Mouse (Mus musculus) thymus, postnatal 14 days (tissue): ENCODE data around the gene Bckdha.

Experiments
- DNase-seq: peaks from one replicate; pipeline ENCODE4 v3.0.0; 2021

The Bckdha gene

DNA sequence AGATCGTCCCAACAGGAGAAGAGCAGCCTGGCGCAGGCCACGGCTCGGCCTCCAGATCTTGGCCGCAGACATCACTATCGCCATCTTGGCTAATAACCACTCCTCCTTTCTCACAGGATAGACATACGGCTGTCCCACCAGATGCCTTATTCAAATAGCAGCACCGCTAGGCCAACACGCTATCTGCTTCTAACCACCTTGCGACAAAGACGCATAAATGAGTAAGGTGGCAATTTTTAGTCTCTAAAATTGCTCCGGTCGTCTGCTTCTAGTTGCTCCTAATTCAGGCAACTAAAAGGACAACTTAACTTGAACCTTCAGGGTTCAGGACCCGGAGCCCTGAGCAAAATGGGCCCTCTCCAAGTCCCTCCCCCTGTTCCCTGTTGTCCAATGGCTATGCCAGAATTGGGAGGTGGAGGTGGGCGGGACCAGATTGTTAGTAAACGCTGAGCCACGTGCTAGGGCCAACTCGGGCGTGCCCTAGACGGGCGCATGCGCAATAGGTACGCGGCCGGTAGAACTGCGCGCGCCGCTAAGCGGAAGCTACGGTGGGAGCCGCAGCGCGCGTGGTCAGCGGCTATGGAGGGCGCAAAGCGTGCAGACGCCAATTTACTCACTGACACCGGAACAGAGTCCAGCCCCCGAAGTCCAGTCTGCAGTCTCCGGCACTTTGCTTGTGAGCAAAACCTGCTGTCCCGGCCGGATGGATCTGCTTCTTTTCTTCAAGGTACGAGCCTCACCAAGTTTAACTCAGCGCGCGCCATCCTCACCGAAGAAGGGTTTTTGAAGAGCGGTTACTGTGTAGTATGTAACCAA is at the start of gene Bckdha, which contains the start of gene Exosc5:
Gene Bckdha (minus strand): TSS at position 325 of the 816 bp plus-strand sequence.
Gene Exosc5 (plus strand): TSS at position 508 of the 816 bp plus-strand sequence.
- peak; percentile 99 for DNase-seq

DNA sequence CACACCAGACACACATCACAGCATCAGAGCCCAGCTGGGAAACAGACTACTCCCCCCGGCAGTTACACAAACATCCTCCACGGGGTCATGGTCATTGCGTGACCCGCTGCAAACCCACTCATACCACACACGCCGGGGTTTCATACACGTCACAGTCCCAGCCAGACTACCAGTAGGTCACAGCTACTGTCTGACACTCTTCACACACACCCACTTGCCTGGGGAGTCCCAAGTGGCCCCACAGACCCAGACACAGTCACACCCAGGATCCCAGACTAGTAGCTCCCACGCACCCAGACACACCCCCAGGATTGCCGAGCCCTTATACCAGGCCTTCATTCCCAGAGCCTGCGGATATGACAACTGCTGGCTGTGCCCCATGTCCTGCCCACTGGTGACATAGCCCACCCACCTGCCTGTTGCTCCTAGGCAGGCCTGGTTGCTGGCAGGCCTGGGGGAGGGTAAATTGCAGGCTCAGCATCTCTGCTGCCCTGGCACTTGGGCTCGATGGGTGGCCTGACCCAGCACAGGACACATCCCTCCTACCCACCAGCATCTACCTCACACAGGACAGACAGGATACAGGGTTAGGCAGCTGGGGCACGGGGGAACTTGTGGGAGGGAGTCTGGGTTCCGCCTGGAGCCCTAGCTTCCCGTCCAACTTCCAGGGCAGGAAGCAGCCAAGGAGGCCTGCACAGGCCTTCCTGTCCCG is 49.0 kb upstream of the Bckdha start:
- DNase-seq = no peak

DNA sequence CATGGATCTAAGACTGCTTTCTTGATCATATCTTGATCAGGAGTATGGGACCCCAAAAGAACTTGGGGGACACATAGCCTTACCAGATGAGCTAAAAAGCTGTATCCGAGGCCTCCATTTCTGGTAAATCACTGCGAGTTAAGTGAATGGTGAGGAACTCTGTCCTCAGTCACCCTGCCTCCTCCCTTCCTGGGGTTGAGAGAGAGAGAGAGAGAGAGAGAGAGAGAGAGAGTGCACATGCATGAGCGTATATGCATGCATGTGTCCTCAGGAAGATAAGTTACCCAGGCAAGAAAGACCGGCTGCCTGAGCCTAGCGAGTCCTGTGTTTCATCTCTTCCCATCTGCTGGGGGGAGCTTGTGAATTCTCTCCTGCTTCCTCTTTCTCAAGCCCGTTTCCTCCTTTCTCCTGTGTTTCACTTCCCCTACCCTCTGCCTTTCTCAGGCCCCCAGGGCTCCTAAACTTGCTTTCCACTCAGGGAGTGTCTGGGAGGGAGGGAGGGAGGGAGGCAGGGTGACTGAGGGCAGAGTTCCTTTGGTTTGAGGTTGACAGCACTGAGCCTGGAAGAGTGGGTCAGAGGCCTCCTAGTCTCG is 47.9 kb upstream of the Bckdha start:
- DNase-seq = no peak

DNA sequence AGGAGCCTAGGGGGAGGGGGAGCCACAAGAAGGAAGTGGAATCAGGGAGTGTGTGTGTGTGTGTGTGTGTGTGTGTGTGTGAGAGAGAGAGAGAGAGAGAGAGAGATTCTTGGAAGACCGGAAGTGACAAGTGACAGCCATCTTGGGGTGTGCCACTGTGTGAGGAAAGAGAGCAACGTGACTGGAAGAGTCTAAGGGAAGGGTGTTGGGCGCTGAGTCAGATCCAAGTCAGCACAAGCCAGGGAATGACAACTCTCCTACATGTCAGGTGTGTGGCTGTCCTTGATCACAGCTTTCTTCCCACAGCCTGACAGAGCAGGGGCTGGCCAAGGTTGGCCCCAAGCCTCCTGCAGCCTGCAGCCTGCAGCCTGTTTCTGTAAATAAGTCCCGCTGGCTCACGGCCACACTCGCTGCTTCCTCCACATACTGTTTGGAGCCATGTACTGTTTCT is 47.0 kb upstream of the Bckdha start:
- DNase-seq = no peak

DNA sequence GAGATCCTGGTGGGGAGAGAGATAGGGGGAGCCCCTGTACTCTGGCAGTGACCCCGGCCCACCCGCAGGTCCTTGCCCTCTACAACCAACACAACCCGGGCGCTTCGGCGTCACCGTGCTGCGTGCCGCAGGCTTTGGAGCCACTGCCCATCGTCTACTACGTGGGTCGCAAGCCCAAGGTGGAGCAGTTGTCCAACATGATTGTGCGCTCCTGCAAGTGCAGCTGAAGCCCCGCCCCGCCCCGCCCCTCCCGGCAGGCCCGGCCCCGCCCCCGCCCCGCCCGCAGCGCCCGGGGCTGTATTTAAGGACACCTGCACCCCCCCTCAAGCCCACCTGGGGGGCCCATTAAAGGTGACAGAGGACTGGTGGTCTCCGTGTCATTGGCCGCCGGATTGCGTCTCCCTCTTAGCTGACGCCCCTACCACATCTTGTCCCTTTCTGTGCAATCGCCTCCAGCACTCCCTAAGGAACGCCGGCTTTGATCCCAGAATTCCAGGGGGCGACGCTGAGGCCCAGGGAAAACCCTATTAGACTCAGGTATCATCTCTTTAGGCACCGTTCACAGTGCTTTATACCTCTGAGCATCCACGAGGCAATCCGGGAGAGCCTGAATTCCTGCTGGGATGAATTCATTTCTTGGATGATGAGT is 46.1 kb upstream of the Bckdha start:
- no peak for DNase-seq

DNA sequence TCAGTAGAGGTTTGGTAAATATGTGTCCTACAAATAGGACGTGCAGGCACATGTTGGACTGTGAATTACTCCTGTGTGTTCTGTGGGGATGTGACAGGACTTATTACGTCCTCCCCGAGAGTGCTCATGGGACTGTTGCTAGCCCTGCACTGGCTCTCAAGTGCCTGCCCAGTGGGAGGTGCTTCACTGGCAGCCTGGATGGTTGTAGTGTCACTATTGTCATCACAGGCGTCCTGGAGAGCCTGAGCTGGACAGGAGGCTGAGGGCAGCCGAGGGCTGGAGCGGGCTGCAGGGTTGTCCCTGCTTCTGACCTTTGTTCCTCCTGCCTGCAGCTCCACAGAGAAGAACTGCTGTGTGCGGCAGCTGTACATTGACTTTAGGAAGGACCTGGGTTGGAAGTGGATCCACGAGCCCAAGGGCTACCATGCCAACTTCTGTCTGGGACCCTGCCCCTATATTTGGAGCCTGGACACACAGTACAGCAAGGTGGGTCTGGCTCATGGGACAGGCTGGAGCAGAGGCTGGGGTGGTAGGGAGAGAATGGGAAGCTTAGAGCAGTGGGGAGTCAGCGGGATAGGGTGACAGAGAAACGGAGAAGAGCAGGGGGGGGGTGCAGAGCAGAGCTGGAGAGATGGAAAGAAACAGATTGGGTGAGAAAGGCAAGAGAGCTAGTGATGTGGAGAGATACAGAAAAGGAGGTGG is 45.2 kb upstream of the Bckdha start:
- no peak for DNase-seq

DNA sequence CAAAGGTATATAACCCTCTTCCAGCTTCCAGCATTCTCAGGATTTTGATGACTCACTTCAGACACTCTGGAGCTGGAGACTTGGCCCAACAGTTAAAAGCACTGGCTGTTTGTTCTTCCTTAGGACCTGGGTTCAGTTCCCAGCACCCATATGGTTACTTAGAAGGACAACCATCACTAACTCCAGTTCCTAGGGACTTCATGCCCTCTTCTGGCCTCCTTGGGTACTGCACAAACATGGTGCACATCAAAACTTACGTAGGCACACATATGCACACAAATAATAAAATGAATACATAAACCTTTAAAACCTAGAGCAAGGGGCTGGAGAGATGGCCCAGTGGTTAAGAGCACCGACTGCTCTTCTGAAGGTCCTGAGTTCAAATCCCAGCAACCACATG is 43.6 kb upstream of the Bckdha start:
- DNase-seq = no peak

DNA sequence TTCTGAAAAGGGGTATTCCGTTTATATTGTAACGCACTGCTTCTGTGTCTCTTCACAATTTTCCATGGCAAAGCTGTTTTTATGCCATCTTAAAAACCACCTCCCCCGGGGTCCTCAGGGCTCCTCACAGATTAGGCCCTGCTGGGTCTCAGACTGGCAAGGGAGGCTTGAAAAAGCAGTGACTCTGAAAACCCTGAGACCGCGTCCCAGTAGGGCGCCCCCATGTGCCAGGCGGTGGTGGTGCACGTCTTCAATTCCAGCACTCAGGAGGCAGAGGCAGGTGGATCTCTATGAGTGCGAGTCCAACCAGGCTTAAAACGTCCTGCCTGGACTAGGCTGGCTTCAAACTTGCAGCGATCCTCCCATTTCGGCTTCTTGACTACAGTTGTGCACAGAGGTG is 42.0 kb upstream of the Bckdha start:
- no peak for DNase-seq

DNA sequence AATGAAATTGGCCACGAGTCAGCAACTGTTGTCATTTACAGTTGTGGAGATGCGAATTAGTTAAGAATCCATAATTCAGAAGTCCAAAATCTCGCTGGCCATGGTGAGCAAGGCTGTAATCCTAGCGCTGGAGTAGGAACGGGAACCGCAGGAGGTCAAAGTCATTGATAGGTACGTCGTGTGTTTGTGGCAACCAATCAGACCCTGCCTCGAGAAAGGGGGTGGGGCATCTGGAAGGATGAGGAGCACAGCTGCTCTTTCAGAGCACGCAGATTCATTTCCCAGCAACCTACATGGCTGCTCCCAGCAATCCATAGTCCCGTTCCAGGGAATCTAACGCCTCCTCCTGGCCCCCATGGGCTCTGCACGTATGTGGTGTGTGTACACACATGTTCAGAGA is 41.1 kb upstream of the Bckdha start:
- DNase-seq = no peak

DNA sequence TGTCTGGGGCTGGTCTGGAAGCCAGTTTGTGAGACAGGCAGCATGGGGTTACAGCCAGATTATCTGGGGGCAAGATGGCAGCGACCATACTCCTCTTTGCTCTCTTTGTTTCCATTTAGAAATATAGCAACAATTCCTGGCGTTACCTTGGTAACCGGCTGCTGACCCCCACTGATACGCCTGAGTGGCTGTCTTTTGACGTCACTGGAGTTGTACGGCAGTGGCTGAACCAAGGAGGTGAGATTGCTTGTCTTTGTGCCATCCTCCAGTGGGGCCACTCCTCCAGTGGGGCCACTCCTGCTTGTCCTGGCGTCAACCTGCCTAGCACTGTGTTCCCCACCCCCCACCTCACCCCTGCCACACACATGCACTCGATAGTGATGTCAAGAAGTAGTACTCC is 35.3 kb upstream of the Bckdha start:
- DNase-seq = no peak

DNA sequence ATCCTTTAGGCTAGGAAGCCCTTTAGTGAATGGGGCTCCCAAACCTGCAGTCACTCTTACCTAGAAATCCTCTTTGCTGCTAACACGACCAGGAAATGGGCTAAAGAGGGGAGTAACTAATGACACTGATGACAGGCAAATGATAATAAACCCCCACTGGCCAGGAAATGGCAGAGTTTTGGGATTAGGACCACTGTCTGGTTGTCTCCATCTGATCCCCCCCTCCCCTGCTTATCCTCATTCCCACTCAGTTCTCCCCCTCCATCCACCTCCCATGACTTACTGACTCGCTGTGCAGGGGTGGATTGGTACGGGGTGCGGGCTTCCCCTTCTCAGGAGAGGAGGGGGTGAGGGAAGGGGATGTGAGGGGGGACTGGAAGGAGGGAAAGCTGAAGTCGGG is 31.3 kb upstream of the Bckdha start:
- DNase-seq = no peak

DNA sequence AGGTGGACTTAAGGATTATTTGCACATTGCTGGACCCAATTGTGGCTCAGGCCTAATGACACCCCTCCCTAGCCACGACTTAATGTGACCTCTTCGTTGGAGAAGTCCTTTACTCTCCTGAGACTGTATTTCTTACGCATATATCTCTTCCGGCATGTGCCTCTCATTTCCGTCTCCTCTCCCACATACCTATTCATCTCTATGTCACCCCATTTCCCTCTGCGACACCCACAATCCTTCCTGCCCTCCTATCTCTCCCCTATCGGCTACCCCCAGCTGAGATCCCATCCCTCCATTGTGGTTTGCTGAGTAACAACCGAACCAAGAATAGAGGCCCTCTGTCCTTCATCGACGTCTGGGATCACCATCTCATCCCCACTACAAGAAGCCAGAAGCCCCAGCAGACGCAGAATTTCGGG is 30.8 kb upstream of the Bckdha start:
- DNase-seq = peak; percentile 48

DNA sequence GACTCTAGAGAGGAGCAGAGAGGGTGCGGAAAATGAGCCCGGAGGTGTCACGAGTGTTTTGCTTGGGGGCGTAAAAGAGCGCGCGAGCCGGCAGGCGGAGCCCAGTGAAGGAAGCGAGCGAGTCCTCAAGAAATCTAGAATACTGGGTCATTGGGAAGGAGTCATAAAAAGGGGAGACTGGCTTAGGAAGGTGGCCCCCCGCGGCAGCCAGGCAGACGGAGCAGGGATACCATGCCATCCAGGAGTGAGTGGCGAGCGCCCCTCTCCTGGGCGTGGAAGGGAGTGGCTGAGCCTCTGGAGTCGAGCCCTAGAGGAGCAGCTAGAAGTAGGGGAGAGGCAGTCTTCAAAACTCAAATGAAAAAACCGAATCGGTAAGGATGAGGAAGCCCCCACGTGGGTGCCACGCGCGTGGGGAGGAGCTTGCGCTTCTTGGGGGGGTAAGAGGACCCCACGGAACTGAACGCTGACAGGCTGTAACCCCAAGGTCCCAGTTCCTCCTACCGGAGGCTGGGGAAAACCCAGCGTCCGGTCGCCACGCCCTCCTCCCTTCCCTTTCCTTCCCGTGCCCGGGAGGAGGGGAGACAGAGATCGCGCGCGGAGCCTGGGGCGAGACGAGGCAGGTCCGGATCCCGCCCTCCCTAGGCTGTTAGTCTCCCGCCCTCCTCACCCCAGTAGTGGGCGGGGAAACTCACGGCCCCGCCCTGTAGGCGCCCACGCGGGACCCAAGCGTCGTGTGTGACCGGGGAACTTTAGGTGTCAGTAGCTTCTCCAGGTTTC is 30.2 kb upstream of the Bckdha start:
- peak; percentile 85 for DNase-seq

DNA sequence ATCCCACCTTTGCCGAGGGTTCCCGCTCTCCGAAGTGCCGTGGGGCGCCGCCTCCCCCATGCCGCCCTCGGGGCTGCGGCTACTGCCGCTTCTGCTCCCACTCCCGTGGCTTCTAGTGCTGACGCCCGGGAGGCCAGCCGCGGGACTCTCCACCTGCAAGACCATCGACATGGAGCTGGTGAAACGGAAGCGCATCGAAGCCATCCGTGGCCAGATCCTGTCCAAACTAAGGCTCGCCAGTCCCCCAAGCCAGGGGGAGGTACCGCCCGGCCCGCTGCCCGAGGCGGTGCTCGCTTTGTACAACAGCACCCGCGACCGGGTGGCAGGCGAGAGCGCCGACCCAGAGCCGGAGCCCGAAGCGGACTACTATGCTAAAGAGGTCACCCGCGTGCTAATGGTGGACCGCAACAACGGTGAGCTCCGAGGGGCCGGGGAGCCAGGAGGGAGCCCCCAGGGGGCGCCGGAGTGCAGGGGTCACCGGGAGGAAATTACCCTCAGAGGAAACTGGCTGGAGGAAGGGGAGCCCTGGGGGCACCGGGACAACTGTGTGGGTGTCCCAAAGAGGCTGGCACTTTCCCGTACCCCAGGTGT is 29.1 kb upstream of the Bckdha start:
- peak; percentile 89 for DNase-seq

DNA sequence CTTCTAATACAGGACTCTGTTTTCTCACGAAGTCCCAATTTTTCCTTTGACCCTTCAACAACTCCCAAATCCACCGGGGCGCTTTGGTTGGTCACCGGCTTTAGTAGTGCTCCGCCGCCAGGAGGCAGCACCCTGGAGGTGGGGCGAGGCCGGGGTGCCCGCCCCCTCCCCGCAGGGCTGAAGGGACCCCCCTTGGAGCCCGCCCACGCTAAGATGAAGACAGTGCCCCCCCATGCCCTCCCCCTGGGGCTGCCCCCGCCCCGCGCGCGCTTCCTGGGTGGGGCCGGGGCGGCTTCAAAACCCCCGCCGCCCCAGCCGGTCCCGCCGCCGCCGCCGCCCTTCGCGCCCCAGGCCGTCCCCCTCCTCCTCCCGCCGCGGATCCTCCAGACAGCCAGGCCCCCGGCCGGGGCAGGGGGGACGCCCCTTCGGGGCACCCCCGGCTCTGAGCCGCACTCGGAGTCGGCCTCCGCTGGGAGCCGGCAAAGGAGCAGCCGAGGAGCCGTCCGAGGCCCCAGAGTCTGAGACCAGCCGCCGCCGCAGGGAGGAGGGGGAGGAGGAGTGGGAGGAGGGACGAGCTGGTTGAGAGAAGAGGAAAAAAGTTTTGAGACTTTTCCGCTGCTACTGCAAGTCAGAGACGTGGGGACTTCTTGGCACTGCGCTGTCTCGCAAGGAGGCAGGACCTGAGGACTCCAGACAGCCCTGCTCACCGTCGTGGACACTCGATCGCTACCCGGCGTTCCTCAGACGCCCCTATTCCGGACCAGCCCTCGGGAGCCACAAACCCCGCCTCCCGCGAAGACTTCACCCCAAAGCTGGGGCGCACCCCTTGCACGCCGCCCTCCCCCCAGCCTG is 28.1 kb upstream of the Bckdha start, which contains the start of gene Tgfb1:
Gene Tgfb1 (plus strand): TSS at position 323 of the 852 bp plus-strand sequence.
- DNase-seq = peak; percentile 95

DNA sequence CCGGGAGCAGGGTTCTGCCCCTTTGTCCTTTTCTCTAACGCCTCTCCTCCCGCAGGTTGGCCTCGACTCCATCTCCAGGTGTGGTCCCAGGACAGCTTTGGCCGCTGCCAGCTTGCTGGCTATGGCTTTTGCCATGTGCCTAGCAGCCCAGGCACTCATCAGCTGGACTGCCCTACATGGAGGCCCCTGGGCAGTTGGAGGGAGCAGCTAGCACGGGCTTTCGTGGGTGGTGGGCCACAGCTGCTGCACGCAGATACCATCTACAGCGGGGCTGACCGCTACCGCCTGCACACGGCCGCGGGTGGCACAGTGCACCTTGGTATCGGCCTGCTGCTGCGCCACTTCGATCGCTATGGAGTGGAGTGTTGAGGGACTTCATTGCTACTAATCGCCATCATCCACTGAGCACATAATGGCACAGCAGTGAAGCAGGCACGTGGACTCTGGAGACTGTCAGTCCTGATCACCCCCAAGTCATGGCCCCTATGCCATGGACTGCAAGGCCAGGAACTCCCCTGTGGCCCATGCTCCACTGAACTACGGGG is 27.2 kb upstream of the Bckdha start:
- DNase-seq = peak; percentile 35

DNA sequence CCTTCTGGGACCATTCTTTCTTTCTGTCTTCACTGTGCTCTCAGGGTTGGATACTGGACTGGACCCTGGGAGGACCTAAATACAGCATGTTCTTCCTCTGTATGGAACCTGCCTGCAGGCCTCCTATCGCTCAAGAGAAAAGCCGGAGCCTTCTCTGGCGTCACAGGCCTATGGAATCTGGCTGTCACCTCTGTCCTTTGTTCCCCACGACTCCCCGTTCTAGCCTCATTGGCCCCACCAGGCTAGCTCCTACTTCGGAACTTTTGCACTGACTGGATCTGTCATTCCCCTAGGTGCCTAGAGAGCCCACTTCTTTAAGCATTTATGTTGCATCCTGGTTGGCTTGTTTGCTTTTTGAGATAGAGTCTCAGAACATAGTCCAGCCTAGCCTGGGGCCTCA is 25.9 kb upstream of the Bckdha start:
- no peak for DNase-seq

DNA sequence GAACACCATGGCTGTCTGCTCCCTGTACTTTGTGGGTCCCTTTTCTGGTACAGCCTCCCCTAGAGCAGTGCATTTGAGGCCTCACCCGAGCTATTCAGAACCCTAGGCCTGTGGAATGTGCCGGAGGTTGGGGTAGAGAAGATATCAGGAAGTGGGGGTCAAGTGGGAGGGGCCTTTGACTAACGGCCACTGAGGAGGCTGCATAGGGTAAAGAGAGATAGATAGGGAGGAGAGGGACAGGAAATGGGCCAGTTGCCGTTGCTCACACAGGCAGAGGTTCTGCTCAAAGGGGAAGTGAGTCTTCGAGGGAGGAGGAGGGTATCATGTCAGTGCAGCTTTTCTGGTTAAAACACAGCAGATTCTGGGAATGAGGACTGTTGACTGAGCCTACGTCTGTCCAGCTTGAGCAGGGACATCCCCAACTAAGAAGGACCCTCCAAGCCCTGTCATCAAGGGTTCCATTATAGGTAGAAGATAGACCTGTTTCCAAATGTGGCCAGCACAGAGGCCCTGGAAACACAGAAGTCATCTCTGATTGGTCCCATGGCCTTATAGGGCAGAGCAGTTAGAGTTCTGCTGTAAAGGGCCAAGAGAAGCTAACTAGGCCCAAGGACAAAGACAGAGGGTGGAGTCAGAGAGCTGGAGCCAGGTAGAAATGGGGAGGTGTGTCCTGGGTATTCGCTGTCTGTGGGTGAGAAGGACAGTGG is 24.8 kb upstream of the Bckdha start:
- DNase-seq = peak; percentile 75
